Mouse (Mus musculus) kidney, postnatal 0 days (tissue): ENCODE measurements around the gene Kank4. TPM values are rescaled to one million over a fixed set of nuclear protein-coding genes. Genes with fewer than 3 reads are reported as not detected.

Source experiments
- ATAC-seq: fragments of 200-750 bp; cut with Nextera tagmentation; replicated peaks from 2 replicates; pipeline ENCODE4 v1.8.0; 2017; ENCODE audit warnings: low read depth, moderate number of reproducible peaks, moderate TSS enrichment, moderate library complexity; ENCODE audit not compliant: low FRiP score
- DNase-seq: peaks from one replicate; pipeline ENCODE4 v3.0.0-alpha.2; 2016; ENCODE audit warnings: low spot score
- H3K27ac ChIP-seq: fragments of 300-500 bp; sonication (generic); 2 replicates; pipeline ENCODE4 v1.5.1; 2014; ENCODE audit warnings: mild to moderate bottlenecking
- H3K27me3 ChIP-seq: fragments of 300-500 bp; sonication (generic); 2 replicates; pipeline ENCODE4 v1.6.1; 2014; ENCODE audit warnings: low read length, mixed read lengths; ENCODE audit not compliant: insufficient read depth
- H3K36me3 ChIP-seq: fragments of 300-500 bp; sonication (generic); 2 replicates; pipeline ENCODE4 v1.6.1; 2014; ENCODE audit warnings: low read length, mixed read lengths; ENCODE audit not compliant: insufficient read depth
- H3K4me1 ChIP-seq: fragments of 300-500 bp; sonication (generic); replicated peaks from 2 replicates; pipeline ENCODE4 v1.6.1; 2014; ENCODE audit warnings: antibody characterized with exemption, low read length, mixed read lengths; ENCODE audit not compliant: insufficient read depth
- H3K4me2 ChIP-seq: fragments of 300-500 bp; sonication (generic); 2 replicates; pipeline ENCODE4 v1.6.1; 2014; ENCODE audit warnings: mild to moderate bottlenecking, low read length, moderate library complexity, mixed read lengths
- H3K4me3 ChIP-seq: fragments of 300-500 bp; sonication (generic); replicated peaks from 2 replicates; pipeline ENCODE4 v1.5.1; 2014; ENCODE audit warnings: low read depth, low read length
- H3K9ac ChIP-seq: fragments of 300-500 bp; sonication (generic); 2 replicates; pipeline ENCODE4 v1.6.1; 2014; ENCODE audit warnings: low read depth, low read length
- H3K9me3 ChIP-seq: fragments of 300-500 bp; sonication (generic); replicated peaks from 2 replicates; pipeline ENCODE4 v1.6.1; 2016; ENCODE audit warnings: low read length, inconsistent platforms, mixed read lengths
- CTCF ChIP-seq: IDR thresholded peaks from 2 replicates; pipeline ENCODE4 v1.5.1; 2016; ENCODE audit warnings: antibody characterized with exemption, low read depth, mild to moderate bottlenecking, moderate library complexity
- WGBS: fragments of 180-500 bp; shearing (Covaris S2); extraction: QIAGEN DNeasy Blood & Tissue Kit; methylation state at CpG from one replicate; pipeline ENCODE4 v1.1.7; 2014; 5-methylcytosine and 5-hydroxymethylcytosine counted together
- polyA plus RNA-seq: library from polyadenylated mRNA; unstranded; fragments of >200 nt; fragmentation: Nextera tagmentation; extraction: Ambion mirVana; gene quantifications from 2 replicates; pipeline ENCODE4 v1.2.1, GENCODE M21; 2015

The Kank4 gene
- polyA plus RNA-seq, 1 experiment from 2014 or later = 2.3 TPM

DNA sequence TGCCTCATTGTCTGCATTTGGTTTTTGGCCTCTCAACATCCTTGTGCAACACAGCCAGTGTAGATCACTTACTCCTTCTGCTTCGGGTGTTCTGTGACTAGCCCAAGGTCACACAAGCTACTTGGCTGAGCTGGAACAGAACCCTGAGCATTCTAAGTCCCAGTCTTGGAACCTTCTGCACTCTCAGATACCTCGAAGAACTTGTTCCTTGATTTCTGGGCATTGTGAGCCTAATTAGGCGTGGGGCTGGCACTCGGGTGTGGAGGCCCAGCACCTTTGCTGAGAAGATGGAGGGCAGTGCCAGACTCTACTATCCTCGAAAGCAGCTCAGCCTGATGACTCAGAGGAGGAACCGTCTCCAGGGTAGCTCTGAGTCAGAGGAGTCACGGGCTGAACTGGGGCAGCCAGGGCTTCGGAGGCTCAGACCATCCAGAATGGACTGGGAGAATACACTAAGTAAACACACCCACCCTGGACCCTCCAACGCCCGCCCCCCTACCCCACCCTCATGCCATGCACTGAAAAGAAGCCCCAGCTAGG is 1.9 kb upstream of the Kank4 start:
- no peak overlapping the region for H3K27ac ChIP-seq
- H3K27me3 ChIP-seq = no peaks in the 10 kb centered on the region
- ATAC-seq (no peak), DNase-seq (no peak)
- no peak for TF ChIP-seq CTCF
- no peak overlapping the region for H3K4me3 ChIP-seq
- 74% methylated on average over 10 of the region's 10 CpGs for WGBS
- H3K36me3 ChIP-seq = no peaks in the 10 kb centered on the region
- H3K4me1 ChIP-seq = no peaks in the 10 kb centered on the region; the same call in 1 of the 2 replicates
- H3K9ac ChIP-seq = no peak overlapping the region
- H3K9me3 ChIP-seq = no peaks in the 10 kb centered on the region
- H3K4me2 ChIP-seq = no peak overlapping the region

DNA sequence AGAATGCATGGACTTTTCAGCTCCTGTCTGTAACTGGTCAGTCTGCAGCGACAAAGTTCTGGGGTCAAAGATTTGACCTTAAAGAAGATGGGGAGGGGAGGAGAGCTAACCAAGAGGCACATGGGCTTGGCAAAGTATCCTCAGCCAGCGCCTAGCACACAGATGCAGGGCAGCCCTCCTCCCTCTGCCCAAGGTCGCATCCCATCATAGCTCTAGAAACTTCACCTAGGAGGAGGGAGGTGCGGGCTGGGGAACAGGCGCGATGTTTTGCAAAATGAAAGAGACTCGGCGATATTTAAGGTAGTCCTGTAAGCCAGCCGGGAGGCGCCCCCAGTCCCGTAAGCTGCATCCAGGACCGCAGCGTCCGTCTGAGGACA is 542 bp downstream of the Kank4 start:
- Histone ChIP-seq H3K27me3 (no peaks in the 10 kb centered on the region), H3K27ac (no peak overlapping the region; the same call in 1 of the 2 replicates), H3K36me3 (no peaks in the 10 kb centered on the region), H3K4me3 (peak overlapping the region; percentile 68), H3K4me2 (peak overlapping the region; percentile 97), H3K9ac (peak overlapping the region; percentile 76), H3K4me1 (no peaks in the 10 kb centered on the region; the same call in 1 of the 2 replicates), H3K9me3 (no peaks in the 10 kb centered on the region)
- peak; percentile 9; the same call in 1 of the 2 replicates for ATAC-seq
- no peak for TF ChIP-seq CTCF
- no peak for DNase-seq
- WGBS = under 1% methylated on average over 14 of the region's 14 CpGs

DNA sequence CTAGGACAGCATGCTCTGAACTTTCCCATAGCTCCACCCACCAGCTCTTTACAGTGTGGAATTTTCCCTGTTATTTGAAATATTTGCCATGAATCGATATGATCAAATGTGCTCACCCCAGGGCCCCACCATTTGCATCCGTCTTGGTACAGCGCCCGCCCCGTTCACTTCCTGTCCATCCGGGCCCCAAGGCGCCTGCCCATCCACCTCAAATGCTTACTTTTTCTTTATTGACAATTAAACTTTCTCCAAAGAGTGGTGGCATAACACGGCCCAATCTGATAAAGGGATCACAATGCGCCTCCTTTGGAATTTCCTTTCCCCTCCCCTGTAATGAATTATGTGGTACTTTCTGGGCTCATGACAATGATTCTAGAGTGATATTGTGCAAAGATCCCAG is 11.0 kb downstream of the Kank4 start:
- H3K27me3 ChIP-seq = no peaks in the 10 kb centered on the region
- H3K36me3 ChIP-seq = no peaks in the 10 kb centered on the region
- ATAC-seq = no peak
- peak overlapping the region; percentile 34; the same call in 1 of the 2 replicates for H3K27ac ChIP-seq
- no peak overlapping the region for H3K4me2 ChIP-seq
- no peaks in the 10 kb centered on the region for H3K9me3 ChIP-seq
- H3K4me3 ChIP-seq = no peak overlapping the region
- H3K4me1 ChIP-seq = peaks cover 13% of the 10 kb centered on the region; the same call in 1 of the 2 replicates
- no peak overlapping the region for H3K9ac ChIP-seq
- no peak for TF ChIP-seq CTCF
- DNase-seq = peak; percentile 36
- WGBS = 67% methylated on average over 9 of the region's 9 CpGs

DNA sequence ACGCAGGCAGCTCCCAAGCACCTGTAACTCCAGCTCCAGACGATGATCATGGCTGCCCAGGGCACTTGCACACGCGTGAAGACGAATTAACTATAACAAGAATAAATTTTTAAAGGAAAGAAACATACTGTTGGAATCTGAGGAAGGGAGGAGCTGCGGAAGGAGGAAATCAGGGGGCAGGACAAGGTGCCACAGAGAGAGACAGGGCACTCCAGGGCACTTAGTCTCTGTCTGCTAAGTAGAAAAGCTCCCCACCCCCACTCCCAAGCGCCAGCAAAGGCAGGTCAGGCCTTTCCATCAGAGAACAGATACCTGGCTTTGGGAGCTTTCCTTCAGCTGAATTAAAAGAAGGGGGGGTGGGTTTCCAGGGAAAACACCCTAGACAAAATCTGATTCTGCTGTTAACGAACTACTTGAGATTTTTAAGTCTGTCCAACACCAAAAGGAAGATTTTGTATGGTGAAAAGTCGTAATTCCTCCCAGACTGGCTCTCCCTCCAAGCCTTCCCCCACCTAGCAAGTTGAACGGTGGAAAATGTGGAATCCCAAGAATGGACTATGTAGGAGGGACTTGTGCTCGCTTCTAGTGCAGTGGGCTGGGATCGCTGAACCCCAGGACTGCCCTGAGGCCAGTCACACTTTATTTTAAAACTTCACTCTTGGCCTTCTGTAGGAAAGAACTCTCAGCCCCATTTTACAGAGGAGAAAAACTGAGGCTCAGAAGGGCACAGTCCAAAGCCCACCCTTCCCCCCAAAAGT is 11.9 kb downstream of the Kank4 start:
- peaks cover 13% of the 10 kb centered on the region; the same call in 1 of the 2 replicates for H3K4me1 ChIP-seq
- peak; percentile 65 for DNase-seq

DNA sequence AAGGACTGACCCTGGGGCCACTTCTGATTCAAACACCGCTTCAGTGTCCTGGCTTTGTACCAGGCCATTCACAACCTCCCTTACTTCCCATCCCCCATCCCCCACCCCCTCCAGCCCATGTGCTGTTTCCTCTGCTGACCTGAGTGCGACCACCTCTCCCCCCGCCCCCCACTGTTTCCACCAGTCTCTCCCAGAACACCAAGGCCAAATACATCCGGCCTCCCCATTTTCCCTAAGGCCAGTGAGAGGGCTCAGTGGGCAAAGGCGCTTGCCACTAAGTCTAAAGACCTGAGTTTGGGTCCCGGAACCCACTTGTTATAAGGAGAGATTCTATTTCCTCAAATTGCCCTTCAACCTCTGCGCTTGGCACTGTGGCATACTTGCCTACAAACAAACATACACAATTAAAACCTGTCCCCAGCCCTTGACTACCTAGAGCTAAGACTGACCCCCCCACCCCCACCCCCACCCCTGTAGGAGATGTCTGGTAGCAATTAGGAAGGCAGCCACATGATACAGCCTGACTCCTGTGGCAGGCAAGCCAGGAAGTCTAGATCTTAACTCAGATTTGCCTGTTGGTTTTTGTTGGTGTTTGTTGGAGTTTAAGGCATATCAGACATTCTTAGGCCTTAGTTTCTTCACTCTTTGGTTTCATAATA is 12.7 kb downstream of the Kank4 start:
- Histone ChIP-seq H3K4me3 (no peak overlapping the region), H3K4me2 (no peak overlapping the region), H3K4me1 (peaks cover 13% of the 10 kb centered on the region; the same call in 1 of the 2 replicates), H3K27ac (no peak overlapping the region), H3K9me3 (no peaks in the 10 kb centered on the region), H3K9ac (no peak overlapping the region), H3K27me3 (no peaks in the 10 kb centered on the region), H3K36me3 (no peaks in the 10 kb centered on the region)
- no peak for TF ChIP-seq CTCF
- WGBS = 69% methylated on average over 7 of the region's 7 CpGs
- DNase-seq (no peak), ATAC-seq (no peak)

More for the DNA sequence above, 11.9 kb downstream of the Kank4 start:
- Histone ChIP-seq H3K36me3 (no peaks in the 10 kb centered on the region), H3K4me2 (no peak overlapping the region), H3K27me3 (no peaks in the 10 kb centered on the region), H3K9ac (no peak overlapping the region), H3K27ac (no peak overlapping the region), H3K4me3 (no peak overlapping the region), H3K9me3 (no peaks in the 10 kb centered on the region)
- WGBS = 45% methylated on average over 12 of the region's 12 CpGs
- ATAC-seq = no peak
- TF ChIP-seq CTCF = no peak

DNA sequence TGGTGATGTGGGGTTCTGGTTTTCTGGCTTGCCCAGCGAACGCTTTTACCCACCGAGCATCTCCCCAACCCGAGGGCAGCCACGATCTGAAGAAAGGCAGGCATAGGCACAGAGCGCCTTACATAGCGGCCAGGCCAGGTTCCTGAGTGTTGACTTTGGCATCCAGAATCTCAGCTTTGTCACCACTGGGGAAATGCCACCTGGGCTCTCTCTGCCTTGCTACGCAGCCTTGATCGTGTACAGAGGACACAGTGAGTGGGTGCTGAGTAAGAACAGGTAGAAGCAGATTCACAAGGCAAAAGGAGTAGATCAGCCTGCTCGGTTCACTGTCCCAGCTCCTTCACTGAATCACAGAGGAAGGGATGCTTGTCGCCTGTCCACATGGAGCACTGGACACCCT is 15.6 kb downstream of the Kank4 start:
- H3K27me3 ChIP-seq = no peaks in the 10 kb centered on the region
- no peak for TF ChIP-seq CTCF
- peaks cover 13% of the 10 kb centered on the region; the same call in 1 of the 2 replicates for H3K4me1 ChIP-seq
- no peaks in the 10 kb centered on the region for H3K9me3 ChIP-seq
- ATAC-seq (no peak), DNase-seq (no peak)
- 88% methylated on average over 11 of the region's 11 CpGs for WGBS
- no peak overlapping the region for H3K9ac ChIP-seq
- H3K36me3 ChIP-seq = no peaks in the 10 kb centered on the region
- H3K4me2 ChIP-seq = no peak overlapping the region
- no peak overlapping the region for H3K4me3 ChIP-seq
- no peak overlapping the region for H3K27ac ChIP-seq
